Mouse (Mus musculus) erythroid progenitor cell, adult 5-6 weeks (primary cell): ENCODE measurements around the gene Stk38. TPM values are rescaled to one million over a fixed set of nuclear protein-coding genes. Genes with fewer than 3 reads are reported as not detected.
"Not testable (repeated sequence)": the region's sequence is repeated elsewhere in the genome, so short reads cannot be mapped to it uniquely, and the experiment has no call there.

ENCODE experiments used
- ATAC-seq: replicated peaks from 2 replicates; pipeline ENCODE4 v1.8.0; 2016; ENCODE audit warnings: moderate number of reproducible peaks, mild to moderate bottlenecking, moderate TSS enrichment, inconsistent platforms; ENCODE audit not compliant: poor library complexity, low FRiP score, severe bottlenecking
- total RNA-seq, 2 experiments: library from RNA; stranded (forward) in 1 of 2; stranded (reverse) in 1 of 2; fragments of 150-400 nt in 1 of 2; fragments of 186-747, 209-891 nt in 1 of 2; gene quantifications; 2 replicates each; pipeline versions ENCODE4 v1.2.3 to v1.2.4; 2015 to 2017; ENCODE audit warnings: low replicate concordance in 2 of 2

Stk38 gene
- total RNA-seq, 2 experiments from 2014 or later, result 111 to 112 TPM

DNA sequence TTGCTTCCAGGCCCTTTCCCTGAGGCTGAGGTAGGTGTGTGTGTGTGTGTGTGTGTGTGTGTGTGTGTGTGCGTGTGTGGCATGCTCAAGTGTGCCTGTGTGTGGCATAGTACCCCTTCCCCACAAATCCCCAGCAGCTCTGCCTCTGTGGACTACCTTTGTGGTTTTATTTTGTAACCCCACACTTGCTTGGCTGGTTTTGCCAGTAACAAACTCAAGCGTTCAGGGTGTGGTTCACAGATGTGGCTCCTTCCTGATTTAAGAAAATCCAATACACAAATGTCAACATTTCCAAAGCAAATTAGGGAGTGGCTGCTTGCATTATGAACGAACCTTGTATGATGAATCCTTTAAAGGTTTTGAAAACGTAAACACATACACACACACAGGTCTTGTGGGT is 8.9 kb upstream of the Stk38 start:
- no peak for ATAC-seq

DNA sequence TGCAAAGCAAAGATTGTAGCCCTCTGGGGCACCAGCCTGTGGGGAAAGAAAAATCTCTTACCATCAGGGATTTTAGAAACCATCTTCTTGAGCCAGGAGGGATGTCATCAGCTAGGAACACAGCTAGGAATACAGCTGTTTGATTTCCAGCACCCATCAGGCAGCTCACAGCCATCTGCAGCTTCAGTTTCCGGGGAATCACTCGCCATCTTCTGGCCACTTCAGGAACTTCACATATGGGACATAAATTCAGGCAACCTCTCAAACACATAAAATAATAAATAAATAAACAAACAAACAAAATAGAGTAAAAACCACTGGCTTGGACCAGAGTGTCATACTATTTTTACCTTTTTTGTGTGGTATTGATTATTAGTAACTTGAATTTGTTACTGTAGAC is 7.8 kb upstream of the Stk38 start:
- ATAC-seq, result peak; percentile 71

DNA sequence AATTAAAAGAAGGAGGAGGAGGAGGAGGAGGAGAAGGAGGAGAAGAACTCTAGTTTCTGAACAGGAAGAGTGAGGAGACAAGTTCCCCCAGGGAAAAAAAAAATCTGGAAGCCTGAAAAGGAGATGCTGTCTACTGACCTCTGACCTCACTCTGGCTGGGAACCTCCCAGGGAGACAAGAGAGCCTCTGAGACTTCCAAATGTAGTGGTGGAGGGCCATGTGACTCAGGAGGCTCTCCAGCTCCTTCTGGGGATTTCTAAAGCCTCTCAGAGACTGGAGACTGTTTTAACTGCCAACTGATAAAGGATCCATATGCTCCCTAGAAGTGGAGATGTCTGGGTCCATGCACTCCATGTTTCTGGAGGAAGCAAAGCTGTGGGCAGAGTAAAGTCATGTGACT is 6.4 kb upstream of the Stk38 start:
- ATAC-seq, result no peak

DNA sequence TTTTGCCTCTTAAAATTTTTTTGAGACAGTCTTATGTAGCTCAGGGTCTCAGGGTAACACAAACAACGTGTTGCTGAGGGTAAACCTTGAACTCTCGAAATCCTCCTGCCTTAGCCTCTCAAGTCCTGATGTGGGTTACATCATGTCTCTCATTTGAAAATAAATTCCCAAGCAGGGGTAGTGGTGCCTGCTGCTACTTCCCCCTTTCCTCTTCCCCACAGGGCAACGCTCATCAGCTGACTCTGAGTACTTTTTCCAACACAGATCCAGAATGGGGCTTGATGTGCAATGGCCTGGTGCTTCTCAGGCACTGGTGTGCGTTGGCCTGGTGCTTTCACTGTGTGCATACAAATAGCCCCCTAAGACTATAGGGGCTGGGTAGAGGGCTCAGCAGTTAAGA is 1.4 kb upstream of the Stk38 start:
- ATAC-seq, result no peak

DNA sequence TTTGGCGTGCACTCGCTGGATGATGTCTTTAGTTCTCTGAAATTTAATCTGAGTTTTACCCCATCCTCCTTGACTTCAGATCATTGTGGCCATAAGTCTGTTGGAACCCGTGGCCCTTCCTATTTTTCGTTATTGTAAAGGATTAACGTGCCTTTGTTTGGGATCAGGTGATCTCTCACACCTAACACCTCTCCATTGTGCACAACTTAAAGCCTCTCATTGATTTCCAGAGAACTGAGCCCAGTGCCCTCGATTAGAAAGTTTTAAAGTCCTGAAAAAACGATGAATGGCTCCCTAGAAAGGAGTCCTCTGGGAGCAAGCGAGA is 493 bp upstream of the Stk38 start:
- ATAC-seq, result no peak

DNA sequence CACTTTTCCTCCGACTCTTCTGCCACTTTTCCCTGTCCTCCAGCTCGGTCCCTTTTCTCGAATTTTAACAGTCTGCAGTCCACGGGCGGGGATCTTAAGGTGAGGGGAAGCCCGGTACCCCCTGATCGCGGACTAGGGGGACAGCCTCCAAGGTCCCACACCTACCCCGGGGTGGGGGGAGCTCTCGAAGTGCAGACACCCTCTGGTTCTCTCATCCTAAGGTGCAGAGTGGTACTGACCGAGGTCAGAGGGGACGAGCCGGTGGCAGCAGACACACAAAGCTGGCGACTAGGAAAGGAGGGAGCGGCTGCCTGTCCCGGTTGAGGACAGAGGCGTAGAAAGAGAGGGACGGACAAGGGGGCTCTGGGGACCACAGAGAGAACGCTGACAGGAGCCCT is 553 bp downstream of the Stk38 start:
- peak; percentile 53 for ATAC-seq

DNA sequence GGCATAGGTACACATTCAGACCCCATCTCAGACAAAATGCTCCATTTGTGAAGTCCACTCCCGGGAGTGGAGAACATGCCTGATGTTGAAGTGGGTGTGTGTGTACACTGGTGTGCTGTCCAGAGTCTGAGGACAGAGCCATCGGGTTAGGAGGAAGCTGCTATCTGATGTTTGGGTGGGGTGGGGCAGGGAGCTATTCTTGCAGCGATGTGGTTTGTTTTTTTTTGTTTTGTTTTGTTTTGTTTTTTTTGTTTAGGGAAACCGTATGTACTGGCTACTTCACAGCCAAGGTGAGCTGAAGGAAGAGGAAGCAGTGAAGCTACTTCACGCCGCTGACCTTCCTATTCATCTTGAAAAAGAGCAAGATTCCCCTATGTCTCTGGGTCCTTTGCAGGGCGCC is 983 bp downstream of the Stk38 start:
- ATAC-seq, result peak; percentile 68

DNA sequence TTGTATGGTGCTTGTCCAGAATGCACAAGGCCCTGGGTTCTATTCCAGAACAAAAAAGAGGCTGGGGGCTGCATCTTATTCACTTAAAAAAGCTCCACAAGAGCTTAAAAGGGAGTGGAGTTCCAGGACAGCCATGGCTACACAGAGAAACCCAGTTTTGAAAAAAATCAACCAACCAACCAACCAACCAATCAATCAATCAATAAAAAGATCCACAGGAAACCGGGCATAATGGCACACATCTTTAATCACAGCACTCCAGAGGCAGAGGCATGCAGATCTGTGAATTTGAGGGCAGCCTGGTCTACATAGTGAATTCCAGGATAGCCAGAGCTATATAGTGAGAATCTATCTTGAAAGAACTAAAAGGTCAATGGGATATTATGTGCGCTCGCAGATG is 2.8 kb downstream of the Stk38 start:
- ATAC-seq, result no peak

DNA sequence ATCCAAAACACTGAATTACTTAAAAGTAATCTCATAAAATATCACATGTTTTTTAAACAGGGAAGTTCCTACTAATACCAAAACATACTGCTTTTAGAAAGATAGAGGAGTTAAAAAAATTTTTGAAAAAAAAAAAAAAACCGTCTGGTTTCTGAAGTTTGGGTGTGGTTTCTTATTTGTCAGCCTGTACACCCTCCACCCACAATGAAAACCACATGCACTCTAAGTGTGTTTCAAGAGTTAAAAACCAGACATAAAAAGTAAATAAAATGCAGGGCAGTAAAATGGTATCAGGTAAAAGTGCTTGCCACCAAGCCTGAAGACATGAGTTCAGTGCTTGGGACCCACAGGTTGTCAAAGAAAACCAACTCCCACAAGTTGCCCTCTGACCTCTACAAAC is 4.1 kb downstream of the Stk38 start:
- ATAC-seq, result no peak

DNA sequence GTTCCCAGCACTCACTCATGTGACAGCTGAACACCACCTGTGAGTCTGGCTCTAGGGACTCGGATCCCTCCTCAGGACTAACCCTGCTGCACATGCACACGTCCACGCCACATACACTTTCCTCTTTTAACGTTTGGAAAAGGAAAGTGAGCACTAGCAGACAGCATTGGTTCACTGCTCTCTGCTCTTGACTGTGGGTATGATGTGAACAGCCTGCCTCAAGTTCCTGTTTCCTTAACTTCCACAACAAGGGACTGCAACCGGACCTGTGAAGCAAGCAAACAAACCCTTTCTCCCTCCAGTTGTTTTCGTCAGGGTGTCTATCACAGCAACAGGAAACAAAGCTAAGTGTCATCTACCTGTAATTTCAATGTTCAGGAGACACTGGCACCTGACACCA is 7.3 kb downstream of the Stk38 start:
- no peak for ATAC-seq

DNA sequence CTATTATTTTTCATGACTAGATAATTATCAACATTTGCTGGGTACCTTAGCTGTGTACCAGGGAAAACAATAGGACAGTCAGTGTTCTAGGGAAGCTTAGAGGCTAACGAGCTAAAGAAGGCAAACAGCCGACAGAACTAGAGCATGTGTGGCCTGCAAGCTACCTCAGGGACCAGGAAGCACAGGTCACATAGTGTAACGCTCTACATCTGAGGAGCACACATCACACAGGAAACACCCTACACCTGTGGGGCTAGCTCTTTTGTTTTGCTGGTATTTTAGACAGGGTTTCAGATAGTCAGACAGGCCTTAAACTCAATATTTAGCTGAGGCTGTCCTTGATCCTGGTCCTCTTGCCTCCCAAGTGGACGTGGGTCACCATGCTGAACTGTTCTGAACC is 13.2 kb downstream of the Stk38 start:
- ATAC-seq, result no peak

DNA sequence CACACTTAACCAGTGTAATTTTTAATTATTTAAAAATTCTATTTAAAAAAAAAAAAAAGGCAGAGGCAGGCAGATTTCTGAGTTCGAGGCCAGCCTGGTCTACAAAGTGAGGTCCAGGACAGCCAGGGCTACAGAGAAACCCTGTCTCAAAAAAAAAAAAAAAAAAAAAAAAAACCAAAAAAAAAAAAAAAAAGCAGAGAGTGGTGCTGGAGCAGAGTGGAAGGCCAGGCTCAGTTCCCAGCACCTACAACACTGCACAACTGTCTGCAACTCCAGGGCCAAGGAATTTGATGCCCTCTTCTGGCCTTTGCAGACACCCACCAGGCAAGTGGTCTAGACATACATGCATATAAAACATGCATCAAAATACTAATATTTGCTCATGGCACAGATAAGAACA is 14.8 kb downstream of the Stk38 start:
- not testable (repeated sequence) for ATAC-seq

DNA sequence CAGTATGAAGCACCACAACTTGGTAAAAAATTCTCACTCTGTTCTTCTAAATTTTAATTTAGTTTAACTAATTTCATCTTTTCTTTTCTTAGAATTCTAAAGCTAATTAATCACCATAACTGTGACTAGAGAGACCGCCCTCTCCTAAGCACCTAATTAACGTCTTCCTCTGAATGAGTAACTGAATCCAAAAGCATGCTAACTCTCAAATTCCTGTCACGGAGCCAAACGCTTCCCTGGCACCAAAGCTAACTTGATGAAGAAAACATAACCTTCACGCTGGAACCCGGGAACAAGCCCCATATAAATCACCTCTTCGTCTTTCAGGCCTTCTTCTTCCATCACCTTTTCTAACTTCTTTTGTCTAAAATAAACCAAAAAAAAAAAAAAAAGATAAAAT is 15.7 kb downstream of the Stk38 start:
- ATAC-seq, result no peak

DNA sequence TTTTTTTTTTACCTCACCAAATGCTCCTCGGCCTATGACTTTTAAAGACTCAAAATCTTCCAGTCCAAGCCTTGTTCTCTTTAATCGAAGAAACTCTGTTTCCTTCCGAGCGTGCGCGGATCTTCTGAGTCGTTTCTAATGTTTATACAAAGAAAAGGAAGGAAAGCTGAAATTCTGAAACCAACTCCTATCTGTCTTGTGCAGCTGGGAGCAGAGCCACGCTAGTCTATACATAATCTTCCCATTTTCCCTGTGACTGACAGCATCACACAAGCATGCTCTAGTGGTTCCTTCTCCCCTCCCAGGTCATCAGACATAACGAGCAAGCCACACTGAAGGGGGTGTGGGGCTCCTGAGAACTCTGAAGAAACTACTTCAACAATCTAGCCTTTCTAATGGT is 16.5 kb downstream of the Stk38 start:
- ATAC-seq, result no peak

DNA sequence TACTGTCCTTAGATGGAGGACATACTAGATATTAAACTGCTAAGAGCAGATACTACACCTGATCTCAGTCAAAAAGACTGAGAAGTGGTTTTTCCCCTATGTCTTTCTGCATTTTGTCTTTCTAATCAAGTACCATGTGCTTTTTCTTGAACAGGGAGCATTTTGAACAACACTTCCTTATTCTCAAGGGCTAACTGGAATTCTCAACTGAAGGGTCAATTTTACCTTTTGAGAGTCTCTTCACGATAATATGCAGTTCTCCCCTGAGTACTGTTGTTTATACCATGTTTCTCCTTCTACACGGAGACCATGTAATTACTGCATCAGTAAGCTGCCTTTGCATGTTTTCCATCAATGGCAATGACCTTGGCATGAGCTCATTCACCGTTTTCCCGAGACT is 17.7 kb downstream of the Stk38 start:
- no peak for ATAC-seq

DNA sequence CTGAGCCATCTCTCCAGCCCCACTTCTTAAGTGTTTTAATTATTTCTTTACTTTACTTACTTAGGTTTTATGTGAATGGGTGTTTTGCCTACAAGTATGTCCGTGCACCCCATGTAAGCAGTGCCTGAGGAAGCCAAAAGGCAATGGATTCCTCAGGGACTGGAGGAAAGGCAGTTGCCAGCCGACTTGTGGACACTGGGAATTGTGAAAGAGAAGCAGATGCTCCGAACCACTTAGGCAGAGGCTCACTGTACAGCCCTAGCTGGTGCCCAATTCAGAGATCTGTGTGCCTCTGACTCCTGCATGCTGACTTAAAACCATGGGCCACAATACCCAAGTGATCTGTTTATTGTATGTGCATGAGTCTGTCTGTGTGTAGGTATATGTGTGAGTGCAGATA is 18.8 kb downstream of the Stk38 start:
- ATAC-seq, result no peak

DNA sequence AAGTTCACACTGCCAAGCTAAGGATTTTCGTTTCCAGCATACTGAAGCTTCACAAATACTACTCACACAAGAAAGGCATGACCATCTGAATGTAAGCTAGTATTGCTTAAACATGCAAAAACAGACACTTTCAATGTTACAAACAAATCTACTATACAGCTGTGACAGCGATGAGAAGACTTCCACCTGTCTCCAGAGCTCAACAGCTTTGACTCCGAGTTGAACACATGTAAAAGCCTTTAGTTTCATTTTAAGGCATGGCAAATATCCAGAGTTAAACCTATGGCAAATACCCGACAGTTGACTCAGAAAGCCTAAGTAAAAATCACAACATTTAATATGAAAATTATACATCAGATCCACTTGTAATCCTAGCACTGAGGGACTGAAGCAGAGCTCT is 19.5 kb downstream of the Stk38 start:
- ATAC-seq, result no peak

DNA sequence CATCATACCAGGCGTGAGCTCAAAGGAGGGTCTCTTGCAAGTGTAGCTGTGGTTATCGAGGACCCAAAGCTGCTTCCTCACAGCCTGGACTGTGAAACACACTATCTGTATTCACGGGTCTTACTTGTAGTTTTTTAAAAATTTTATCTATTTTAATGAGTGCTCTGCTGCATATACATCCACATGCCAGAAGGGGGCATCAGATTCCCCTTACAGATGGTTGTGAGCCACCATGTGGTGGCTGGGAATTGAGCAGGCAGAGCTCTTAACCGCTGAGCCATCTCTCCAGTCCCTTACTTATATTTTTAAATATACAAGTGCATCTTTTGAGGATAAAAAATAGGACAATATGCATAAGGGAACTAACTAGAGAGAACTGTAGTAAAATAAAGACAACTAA is 20.1 kb downstream of the Stk38 start:
- ATAC-seq, result peak; percentile 64

DNA sequence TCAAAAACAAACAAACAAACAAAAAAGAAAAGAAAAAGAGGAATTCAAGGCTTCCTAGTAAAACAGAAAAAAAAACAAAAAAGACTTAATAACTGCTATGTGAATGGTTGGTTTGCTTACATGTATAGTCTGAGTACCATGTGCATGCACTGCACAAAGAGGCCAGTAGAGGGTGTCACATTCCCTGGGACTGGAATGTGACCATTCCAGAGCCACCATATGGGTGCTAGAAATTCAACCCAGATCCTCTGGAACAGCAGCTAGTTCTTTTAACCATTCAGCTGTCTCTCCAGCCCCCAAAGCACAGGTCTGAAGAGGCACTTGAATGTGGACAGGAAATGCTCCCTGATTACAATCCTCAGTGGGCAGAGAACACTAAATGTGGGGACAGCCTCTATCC is 21.0 kb downstream of the Stk38 start:
- peak; percentile 69; the same call in 1 of the 2 replicates for ATAC-seq

DNA sequence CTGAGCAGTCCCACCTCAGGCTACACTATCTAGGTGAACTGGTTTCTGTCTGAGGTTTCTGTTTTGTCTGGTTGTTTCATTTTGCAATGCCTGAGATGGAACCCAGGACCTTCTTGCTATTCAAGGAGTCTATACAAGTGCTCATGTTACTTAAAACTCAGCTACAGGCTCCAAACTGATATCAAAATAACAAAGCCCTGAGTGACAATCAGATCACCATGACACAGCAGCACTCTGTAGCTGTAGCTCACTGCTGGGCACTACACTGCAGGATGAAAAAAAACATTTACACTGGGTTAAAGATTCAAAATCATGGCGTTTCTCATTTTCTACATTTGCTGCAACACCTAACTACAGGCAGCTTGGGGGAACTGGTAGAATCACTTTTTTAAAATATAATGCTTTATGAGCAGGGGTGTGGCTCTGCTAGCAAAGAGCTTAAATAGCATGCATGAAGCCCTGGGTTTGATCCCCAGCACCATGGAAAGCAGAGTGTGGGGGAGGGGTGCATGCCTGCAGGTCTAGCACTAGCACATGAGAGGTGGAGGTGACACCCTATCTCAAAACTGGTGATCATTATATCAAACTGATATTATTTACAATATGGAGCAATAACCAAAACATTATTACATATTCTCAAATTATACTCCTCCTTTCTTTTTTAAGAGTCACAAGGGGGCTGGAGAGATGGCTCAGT is 22.9 kb downstream of the Stk38 start:
- ATAC-seq, result no peak

DNA sequence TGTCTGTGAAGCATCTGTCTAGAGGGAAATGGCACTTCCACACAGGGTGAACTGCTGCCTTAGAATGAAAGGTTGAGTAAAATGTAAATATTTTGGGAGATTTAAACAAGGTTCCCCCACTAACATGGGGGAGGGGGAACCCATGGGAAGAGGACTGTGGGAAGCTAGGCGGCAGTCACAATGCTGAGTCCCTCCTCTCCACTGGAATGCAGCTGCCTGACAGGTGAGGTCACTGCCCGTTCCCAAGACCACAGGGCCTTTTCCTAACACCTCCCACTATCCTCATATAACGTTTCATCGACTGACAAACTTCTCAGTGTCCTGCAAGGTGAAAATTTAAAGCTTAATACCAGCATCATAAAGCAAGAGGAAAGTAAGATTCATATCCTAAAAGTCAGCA is 25.2 kb downstream of the Stk38 start:
- ATAC-seq, result no peak

DNA sequence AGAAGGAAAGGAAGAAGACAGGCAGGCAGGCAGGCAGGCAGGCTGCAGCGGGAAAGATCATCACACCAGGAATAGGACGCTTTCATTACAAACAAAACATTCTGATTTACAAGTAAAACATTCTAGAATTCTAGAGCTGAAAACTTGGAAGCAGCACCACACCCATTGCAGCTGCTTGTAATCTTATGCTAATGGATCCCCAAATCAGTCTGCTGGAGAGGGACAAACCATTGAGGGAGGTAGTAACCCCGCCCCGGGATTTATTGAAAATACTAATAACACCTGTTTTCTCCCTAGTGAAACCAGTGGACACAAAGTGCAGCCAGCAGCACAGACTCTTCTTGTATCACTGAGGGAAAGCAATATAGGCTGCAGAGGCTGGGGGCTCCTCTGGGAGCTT is 26.7 kb downstream of the Stk38 start:
- ATAC-seq, result no peak

DNA sequence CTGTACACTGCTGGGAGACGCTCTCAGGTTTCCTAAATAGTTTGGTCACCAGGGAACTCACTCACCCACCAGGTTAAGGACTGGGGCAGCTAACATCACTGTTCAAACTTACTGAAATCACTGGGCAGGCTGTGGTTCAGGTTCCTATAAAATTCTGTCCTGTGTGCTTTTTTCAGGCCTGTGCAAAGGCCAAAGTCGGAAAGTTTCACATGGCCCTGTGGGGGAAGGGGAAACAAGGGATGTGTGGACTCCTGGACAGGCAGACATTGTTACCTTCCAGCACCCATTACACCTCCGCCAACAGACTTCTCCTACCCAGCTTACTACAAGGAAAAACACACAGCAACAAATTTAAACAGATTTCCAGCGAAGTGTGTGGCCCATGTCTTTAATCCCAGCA is 28.7 kb downstream of the Stk38 start:
- ATAC-seq, result no peak
